Mouse (Mus musculus): ENCODE measurements at regions not wholly inside any gene's neighbourhood (a gene's known extent, or its start where the extent isn't known, plus 50 kb on each side); places are given as distances from the start of the nearest gene placed in this dataset.

DNA sequence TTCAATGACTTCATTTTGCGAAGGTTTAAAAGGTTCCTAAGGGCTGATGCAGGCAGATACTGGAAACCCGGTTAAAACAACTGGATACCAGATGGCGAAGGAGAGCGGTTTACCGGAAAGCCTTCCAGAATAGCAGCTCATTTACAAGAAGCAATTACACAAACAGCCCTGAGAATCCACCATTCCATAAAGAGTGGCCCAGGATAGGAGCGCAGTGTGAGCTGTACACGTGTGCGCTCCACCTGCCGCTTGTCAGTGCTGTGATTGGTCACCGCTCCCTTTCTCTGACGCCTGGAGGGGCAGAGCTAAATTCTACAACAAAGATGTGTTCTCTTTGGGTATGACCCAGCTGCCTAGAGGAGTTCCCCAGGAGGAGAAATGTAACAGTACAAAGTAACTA is 249.5 kb upstream of the Runx1 start:
- no peak for TF ChIP-seq CHD2 (IDR thresholded peaks at IDR 0.05; ENCODE audit: low read depth, low read length)
- TF ChIP-seq MAFK (IDR thresholded peaks at IDR 0.05; ENCODE audit: insufficient read depth, low read depth, low read length) = no peak
